Mouse (Mus musculus) T-helper 17 cell (primary cell): ENCODE data around the gene Nfib.

Source experiments
- in situ Hi-C, 2 experiments: fragments of 300-600 bp; cut with MboI, MseI; formaldehyde crosslinking; loops; 1 replicate in 1 of 2; 2 replicates in 1 of 2; pipeline ENCODE4 v1.15.1; 2025; ENCODE audit warnings: high pct_unique_total_duplicates in 2 of 2

Gene Nfib

DNA sequence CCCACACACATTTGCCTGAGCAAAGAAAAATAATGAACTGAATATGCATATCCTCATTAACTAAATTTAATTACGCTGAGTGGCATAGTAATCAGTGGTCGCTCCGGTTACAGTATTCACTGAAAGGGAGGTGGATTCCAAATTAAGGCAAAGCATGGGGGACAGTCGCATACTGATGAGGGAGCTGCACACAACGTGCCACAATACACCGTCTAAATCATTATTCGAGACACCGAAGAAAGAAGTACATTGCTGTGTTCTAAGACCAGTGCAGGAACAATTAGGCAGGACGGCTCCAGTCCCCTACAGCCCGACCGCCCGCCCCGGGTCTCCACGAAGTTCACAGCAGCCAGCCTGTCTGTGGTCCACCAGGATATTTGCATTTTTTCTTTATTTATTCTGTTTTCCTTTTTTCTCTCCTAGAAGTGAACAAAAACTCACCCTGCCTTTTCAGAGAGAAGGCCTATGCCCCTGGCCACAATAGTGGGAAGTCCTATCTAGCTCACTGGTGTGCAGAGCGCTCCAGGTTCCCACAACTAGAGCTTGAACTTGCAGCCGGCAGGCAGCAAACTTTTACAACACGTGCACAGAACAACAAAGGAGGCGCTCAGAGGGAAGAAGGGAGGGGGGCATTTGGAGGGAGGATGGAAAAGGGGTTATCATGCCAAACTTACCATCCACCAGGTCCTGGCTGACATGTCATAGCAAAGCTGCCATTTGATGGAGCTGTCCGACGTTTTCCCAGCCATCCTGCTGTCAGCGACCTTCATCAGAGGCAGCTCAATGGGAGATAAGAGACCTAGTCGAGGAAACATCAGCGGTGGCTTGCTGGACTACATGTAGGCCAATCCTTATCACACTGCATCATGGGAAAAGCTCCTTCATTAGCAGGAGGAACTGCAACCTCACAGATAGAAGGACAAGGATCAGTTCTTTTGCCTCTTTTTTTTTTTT, at the start of gene Nfib:
Nfib (minus strand) TSS at position 910 of the 954 bp plus-strand sequence.
- in situ Hi-C loops: no loop called here

DNA sequence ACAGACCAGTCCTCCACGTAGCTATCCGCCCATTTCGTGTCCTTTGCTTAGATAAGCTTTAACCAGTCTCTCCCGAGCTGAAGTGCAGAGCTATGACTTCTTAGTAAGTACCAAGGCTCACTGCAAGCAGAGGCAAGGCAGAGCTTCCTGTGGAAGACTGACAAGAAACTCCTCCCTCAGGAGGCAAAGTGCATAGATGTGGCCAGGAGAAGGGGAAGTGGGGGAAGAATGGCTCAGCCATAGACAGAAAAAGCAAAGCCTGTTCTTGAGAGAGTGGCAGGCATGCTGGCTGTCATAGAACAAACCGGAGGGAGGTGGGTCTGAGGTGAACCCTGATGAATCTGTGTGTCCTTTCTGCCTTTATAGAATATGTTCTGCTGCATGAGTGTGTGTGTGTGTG, 30.2 kb upstream of the Nfib start:
- in situ Hi-C loops: no loop called here

DNA sequence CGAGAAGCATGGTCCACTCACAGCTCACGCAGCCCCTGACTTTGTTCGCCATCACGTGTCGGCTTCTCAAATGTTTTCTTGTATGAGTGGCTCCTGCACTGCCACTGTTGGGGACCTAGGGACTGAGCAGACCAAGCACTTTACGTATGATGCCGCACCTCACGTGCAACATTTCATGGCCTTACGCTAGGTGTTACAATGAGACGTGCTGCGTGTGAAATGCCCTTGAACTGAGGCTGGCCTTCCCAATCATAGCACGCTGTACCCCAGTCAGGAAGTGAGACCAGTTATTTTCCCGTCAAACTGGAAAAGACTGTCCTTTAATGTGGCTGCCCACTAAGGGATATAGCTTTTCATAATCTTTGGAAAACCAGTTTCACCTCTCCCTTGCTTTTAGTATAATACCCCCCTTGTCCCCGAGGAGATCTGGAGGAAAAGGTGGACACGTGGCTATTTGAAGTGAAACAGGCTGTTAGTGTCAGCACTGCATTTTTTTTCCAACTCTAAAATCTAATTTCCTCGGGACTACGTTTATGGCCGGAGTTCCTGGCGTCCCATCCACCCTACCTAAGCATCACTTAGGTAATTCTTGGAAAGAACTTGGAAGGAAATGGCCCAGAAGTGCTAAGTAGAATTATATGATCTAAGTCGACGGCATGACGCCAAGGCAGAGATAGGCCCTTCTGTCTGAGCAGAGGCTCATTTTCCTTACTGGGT, 29.4 kb upstream of the Nfib start:
- in situ Hi-C loops: no loop called here

DNA sequence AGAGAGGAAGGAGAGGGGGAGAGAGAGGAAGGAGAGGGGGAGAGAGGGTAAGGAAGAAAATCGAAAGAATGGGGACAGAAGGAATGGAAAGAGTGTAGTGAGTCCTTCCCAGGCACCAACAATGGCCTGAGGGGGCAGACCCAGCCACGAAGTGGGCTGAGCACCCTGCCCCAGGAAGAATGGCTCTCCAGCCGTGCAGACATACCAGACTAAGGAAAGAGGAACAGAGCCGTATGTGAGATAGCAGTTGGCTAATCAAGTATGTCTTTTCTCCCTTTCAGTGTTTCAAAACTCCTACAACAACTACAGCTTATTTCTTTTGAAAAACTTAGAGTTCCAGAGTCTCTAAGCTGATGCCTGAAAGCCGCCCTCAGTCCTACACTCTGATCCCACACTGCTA, 28.8 kb upstream of the Nfib start:
- in situ Hi-C loops: no loop called here

DNA sequence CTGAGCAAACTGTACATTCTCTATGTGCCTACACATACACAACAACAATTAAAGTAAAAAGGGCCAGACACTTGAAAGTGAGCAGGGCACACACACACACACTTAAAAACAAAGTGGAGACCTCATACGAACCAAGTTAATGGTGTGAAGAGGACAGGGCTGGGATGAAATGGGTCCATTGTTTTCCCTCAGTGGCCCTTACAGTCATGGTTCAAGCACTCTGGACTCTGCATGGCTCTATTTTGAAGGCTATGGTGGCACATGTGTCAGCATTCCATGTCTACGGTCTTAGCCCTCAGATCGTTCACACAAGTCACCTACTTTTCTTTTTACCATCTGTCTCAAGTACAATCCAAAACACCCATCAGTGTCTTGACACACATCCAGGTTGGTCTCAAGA, 28.1 kb upstream of the Nfib start:
- in situ Hi-C loops: no loop called here

DNA sequence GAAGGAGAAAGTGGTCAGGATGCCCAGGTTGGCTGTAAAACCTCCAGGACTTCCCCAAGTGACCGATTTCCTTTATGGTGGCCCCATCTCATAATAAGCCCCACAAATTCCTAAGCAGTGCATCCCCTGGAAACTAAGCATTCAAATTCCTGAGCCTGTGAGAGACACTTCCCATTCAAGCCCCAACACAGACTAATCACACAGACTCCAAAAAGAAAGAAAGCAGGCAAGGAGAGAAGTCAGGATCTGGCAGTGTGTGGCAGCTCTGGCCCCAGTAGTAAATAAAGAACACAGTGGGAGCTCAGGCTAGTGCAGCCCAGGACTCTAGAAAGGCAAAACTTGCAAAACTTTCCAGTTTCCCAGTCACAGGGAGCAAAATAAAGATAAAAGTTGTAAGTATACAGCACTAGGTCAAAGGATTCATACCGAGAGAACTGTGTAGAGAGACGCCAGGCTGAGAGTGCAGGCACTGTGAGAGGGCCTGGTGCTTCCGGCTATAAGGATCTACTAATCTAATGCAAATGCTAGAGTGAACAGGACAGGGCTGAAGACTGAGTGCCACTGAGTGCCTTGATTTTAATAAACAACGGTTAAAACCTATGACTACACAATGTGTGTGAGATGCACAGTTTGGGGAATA, 24.8 kb upstream of the Nfib start:
- in situ Hi-C loops: no loop called here

DNA sequence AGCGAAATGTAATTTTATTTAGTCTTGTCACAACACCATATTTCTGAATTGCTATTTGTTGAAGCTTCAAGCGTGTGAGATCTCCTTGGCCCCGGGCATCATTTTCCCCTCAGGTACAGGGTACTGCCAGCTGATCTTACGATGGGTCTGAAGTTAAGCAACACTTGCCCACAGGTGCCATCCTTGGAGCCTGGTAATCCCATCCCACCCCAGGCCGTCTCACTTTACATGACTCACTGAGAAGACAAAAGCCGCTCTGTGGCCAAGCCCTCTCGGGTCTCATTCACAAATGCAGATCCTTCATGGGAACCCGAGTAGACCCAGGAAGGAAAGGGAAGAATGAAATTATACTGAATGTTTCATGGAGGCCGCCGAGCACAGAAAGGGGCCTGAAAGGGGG, 18.5 kb upstream of the Nfib start:
- in situ Hi-C loops: no loop called here

DNA sequence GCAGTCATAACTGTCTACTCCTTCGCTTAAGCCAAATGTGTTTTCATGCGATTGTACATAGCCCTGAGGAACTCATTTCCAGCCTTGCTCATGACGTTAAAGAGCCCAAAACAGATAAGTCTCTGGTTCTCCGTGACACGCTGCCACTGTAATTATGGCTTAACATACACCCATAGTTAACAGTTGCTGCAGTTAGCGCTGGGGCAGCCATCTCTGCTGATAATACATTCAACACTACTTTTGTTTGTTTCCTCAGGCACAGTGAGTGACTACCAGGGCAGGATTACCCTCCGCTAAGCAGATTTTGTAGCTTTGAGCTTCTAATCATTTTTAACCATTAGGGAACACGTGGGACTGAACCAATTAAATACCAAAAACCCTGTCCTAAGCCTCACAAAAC, 17.5 kb upstream of the Nfib start:
- in situ Hi-C loops: no loop called here

DNA sequence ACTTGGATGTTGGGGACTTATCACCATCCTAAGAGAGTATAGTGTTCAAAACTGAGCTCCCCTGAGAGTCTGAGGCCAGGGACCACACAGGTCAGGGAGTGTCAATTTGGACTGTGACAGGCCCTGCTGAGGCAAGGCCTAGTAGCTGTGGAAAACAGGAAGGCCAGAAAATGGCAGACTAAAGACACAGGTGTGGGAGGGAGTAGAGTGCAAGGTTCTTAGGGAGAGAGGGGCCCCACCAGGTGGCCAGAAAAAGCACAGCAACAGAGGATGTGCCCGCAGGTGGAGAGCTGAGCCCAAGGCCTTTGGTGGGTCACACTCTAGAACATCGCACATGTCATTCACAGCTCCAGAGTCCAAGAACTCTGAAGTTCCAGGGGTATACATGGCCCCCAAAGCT, 10.3 kb upstream of the Nfib start:
- in situ Hi-C loops: loop anchor here in 1 of 2 experiments (10.0 kb wide), 1 partner anchor 1441 kb away; no protein-coding TSS in a partner anchor

DNA sequence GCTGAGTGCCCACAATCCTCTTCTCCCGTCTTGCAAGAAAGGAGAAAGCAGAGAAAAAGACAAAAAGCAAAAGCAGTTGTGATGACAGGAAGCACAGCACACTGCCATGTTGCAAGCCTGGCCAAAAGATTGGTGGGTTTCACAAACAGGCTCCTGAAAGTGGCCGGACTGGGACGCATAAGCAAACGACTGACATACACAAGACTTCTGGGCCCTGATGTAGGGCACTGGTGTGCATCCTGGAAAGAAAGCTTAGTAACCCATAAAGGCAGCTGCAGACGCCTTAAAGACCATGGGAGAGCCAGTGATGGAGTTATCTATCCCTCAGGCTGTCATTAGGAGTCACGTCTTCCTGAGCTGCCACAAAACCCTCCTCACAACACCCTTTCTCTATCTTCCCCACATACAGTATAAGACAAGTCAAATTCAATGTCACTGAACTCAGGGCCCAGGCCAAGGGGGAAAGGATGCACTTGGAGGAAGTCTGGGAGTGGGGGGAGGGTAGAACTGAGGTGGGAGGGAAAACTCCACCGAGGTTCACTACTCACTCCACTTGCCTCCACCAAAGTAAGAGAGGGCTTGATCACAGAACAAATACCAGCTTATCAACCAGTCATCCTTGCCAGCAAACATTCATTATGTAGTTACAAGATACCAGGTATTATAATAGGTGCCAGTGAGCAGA, 6.2 kb upstream of the Nfib start:
- in situ Hi-C loops: loop anchor here in 1 of 2 experiments (10.0 kb wide), 1 partner anchor 1437 kb away; no protein-coding TSS in a partner anchor

DNA sequence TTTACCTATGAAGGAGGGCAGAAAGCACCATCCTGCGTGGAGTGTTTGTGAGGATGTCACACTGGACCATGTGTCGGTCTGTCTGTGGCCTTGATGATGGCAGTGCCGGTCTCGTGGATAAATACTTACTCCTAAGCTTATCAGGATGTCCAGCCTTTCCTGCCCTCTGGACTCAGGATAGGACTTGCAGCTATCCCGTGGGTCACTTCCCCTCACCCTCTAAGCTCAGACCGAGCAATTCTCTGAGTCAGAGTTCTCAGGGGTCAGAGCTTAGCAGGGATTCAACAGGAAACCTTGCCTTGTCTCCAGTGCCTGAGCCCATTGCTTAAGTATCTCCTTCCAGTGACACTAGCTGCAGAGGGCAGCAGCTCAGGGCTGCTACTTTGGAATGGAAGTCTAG, 4.1 kb upstream of the Nfib start:
- in situ Hi-C loops: loop anchor here in 1 of 2 experiments (10.0 kb wide), 1 partner anchor 1435 kb away; no protein-coding TSS in a partner anchor

DNA sequence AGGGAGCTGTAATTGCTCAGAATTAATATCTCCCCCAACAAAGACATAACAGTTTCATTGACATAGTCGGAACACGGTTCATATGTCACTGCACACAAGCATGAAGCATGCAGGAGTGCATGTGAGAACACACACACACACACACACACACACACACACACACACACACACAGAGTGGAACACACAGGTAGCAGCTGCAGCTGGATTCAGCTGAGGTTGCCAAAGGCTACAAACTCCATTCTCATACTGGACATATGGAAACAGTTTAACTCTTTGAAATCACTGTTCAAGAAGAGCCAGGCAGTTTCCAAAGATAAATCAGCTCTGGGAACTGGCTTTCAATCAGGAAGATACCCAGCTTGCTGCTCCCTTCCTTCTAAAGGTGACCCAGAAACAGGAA, 462 bp upstream of the Nfib start:
- in situ Hi-C loops: no loop called here

DNA sequence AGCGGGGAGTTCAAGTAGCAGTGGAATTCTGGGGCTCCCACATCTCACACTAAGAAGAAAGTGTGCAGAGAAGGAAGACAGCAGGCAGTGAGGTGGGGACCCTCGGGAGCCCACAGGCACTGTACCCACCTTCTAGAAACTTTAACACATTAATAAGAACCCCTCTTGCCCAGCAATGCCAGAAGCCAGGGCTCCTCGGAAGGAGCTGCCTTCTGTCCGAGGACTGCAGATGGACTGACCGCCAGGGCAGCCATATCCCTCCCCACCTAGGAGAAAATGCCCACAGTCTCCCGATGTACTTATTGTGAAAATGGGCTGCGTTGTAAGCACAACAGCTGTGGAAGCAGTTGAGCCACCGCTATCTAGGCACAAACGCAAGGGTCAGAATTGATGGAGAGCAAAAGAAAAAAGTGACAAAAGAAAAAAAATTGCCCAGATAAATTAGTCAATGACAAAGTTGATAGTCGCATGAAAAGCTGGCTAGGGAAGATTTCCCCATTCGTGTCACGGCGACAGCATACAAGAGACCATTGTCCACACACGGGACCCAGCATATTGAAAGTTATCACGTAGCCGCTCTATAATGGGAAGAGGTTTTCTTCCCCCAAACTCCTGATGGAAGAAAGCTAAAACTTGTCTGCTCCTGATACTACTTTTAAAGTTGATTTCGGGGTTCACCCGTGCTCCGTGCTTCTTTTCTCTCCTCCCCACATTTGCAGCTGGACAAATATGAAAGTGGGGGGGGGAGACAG, 1.3 kb downstream of the Nfib start:
- in situ Hi-C loops: no loop called here

DNA sequence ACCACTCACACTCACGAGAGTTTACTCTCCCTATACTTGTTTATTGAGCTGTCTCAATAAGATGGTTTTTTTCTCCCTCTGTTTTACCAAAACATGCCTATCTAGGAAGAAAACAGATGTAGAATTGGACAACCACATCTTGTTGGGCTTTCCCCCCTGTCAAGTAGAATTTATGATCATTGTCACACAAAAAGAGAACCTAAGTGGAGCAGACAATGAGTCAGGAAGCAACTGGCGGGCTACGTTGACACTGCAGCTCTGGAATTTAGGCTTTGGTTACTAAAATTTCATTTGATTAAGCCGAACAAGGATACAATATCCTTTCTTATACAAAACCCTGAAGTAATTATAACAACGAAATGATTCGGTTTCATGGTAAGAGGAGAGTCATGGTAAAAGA, 2.7 kb downstream of the Nfib start:
- in situ Hi-C loops: no loop called here

DNA sequence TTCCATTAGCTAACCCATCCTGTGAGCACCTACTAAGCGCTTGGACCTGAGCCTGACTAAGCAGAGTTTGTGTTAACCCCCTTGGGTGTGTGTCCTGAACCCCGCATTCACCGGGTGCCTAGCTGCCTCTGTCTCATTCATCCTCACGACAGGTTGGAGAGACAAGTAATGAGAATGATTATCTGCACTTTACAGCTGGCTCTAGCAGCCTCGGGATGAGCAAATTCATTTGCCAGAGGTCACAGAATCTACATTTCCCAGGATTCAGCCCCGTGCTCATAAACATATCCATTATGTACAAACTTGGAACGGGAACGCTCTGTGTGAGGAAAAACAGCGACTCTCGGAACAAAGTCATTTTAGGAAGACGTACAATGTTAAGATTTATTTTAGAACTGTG, 6.0 kb downstream of the Nfib start:
- in situ Hi-C loops: no loop called here

DNA sequence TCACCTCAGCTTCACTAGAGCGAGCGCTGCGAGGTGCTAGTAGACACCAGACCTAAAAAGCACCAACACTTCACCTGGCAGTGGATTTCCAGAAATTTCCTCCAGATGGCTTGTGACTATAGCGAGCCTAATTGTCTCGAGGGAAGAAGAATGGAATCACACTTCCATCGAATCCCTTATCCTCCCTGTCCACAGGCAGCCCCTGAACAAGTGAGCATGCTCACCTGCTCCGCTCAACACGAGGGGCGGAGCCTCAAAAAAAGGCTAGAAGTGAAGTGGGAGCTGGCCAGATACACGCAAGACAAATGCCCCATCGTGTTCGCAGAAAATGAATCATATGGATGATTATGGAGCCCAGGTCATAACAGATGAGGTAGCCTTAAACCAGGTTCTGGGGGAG, 6.9 kb downstream of the Nfib start:
- in situ Hi-C loops: no loop called here

DNA sequence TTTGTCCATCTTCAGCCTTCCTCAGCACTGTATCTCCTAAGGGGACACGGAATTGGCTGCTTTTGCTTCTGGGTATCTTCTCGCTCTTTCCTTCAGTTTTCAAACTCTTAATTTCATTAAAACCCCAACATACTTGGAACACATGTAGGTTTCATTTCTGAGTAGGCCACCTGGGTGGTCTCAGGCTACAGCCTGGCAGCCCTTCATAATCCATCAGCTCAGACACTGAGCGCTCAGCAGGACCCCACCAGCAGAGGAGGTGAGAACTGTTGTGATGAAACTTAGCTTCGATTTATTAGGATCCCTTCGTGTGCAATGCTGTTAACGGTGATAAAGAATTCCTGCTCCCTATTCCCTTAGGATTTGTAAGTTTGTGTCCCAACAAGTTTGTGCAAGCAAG, 8.4 kb downstream of the Nfib start:
- in situ Hi-C loops: no loop called here

DNA sequence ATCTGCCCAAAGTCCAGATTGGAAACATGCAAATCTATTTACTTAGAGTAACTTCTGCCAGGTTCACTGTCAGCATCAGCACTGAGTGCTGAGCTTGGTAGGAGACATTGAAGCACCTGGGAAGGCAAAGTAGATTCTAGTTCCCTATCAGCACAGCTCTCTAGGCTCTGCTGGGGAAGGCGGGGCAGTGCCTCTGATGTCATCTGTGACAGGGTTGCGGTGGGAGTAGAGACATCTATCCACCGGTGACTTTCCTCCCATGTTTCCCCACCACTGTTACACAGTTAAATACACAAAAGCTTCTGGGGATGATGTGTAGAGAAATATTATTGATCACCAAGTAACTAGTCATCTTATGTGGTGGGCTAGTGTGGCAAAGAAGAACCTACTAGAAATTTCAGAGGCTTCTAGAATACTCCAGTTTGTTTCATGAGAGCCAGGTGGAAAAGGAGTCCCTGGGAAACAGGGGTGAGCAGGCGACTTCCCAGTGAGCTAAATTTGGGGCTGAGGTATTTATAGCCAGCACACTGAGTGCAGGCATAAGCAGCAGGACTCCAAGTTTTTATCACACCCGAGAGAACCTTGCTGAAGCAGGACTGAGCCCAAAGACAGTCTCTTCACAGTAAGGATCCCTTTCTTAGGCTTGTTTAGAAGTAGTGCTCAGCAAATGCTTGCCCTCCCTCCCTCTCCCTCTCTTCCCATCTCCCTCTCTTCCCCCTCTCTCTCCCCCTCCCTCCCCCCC, 9.6 kb downstream of the Nfib start:
- in situ Hi-C loops: no loop called here

DNA sequence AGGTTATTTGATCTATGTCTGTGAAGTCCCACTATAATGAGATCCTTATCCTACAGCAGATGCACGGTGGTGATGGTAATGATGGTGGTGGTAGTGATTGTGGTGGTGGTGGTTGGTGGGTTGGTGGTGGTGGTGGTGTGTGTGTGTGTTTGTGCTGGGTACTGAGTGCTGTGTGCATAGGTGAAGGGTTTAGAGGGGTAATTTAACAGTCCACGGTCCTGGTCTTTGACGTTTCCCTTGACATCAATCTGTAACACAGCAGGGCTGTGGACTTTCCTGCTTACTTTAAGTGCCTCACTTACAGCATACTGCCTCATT, 13.6 kb downstream of the Nfib start:
- in situ Hi-C loops: no loop called here
